Mouse (Mus musculus): ENCODE data around the gene Hoxc5.
A peak's percentile ranks its signal among the peaks of the same experiment; 100 is the strongest.

Gene Hoxc5

DNA sequence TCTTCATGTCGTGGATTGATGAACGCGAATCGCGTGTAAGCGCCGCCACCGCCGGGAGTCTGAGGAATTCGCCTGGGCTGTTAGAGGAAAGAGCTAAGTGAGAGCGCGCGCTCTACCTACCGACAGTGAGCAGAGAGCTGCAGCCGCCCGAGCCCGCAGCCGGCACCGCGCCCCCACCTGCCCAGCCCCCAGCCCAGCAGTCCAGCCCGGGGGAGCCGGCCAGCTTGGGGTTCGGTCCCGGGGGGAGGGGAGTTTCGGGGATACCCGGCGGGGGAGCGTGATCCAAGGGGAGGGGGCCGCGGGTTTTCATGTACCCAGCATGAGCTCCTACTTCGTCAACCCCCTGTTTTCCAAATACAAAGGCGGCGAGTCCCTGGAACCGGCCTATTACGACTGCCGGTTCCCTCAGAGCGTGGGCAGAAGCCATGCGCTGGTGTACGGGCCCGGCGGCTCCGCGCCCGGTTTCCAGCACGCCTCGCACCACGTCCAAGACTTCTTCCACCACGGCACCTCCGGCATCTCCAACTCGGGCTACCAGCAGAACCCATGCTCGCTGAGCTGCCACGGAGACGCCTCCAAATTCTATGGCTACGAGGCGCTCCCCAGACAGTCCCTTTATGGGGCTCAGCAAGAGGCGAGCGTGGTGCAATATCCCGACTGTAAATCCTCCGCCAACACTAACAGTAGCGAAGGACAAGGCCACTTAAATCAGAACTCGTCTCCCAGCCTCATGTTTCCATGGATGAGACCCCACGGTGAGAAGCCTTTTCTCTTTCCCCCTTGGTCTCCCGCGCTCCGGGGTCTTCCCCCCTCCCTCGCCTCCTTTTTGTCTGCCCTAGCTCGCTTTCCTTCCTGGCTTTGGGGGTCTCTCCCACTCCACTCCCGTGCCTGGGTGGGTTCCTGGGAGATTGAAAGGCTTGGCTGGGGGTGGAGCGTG lies 23.5 kb downstream of the Hoxc5 start, which contains the start of gene Hoxc8:
Gene Hoxc8 (plus strand): TSS at position 147 of the 937 bp plus-strand sequence.
- peak; percentile 80 for DNase-seq

DNA sequence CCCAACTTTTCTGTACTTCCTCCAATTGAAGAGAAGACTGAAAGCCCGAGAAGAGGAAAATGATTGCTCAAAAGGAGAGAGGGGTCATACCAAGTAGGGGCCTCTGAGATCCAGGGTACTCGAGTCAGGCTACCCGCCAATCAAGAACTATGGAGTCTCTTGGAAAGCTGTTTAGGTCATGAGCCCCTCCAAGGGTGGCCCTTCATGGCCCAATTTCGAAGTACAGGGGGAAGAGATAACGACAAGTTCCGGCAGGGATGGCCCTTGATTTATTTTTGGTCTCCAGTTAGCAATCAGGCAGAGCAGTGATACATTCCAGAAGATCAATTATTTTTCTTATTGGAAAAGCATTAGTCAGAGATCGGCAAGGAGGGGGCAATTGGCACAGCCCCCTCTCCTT lies 24.5 kb downstream of the Hoxc5 start:
- DNase-seq, result no peak

DNA sequence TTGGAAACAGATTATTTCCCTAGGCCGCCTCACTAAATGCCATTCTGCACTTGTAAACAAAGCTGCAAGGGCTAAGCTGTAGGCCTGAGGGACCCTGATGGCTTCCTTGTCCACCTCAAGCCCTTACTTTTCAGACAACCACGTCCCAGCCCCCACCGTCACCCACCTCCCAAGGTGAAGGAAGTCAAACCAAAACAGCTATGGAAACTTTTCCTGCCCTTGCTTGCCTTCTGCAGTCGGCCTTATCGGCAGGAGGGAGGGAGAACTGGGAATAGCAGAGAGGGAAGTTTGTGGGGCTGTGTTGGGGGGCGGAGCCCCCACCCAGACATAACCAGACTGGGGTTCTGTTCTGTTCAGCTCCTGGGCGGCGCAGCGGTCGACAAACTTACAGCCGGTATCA lies 25.0 kb downstream of the Hoxc5 start:
- no peak for DNase-seq

DNA sequence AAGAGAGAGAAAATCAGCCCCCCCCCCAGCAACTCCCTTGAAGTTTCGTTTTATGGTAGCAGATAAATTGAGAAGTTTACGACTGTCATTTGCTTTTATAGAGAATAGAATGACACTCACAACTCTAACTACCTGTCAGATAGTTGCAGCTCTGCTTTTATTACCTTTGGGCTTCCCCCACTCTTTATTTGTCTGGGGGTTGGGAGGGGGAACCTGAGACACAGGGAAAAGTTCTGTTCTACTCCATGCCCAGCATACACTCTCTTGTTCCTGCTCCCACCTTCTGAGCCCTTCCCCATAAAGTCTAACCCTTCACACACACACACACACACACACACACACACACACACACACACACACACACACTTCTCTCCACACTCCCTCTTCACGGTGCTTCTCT lies 25.6 kb downstream of the Hoxc5 start:
- DNase-seq, result no peak

DNA sequence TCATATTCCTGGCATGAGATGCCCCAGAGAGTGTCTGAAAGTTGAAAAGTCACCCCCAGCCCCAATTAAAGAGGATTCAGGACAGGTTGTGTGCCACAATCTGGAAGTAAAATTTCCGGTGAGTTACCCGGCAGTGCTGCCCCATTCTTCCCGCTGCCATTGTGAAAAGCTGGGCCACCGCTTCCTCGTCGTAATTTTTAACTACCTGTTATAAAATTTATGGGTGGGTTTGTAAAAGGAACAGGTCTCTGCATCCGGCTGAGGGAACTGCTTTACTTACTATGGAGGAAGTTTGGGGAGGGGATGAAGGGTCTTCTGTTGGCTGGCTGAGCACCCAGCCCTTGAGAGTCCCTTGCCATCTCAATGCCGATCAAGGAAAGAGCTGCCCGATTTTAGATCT lies 29.3 kb downstream of the Hoxc5 start:
- DNase-seq, result no peak

DNA sequence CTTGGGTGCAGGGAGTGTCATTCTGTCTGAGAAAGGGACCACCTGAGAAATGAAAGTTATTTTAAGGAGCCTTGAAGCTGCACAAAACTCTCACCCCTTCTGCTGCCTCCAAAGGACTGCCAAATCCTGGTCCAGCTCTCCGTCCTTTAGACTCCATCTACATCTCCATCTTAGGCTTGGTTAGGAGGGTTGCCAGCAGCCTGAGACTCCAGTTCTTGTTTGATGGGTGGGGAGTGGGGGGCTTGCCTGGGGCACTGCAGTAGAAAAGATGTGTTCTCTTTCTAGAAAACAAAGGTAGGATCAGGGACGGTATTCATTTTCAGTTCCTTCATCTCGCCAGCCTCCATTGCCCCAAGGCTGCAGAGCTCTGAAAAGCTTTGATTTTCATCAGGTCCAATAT lies 30.2 kb downstream of the Hoxc5 start:
- DNase-seq, result no peak

DNA sequence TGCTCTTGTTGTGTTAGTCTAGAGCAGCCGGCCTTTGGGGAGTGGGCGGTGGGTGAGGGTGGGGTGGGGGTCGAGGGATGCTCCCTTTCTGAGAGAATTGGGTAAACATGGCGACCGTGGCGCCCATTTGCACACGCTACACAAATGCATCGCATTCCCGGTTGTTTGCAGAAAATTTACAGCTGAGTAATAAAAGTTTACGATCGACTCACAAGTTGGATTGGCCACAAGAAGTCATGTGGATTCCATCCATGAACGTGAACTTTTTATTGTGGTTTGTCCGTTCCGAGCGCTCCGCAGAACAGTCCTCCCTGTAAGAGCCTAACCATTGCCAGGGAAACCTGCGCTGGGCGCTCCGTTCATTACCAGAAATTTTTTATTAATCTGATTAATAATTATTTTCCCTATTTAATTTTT lies 30.7 kb downstream of the Hoxc5 start, which contains the start of gene Hoxc6:
Gene Hoxc6 (plus strand): TSS at position 319 of the 417 bp plus-strand sequence.
- peak; percentile 80 for DNase-seq

DNA sequence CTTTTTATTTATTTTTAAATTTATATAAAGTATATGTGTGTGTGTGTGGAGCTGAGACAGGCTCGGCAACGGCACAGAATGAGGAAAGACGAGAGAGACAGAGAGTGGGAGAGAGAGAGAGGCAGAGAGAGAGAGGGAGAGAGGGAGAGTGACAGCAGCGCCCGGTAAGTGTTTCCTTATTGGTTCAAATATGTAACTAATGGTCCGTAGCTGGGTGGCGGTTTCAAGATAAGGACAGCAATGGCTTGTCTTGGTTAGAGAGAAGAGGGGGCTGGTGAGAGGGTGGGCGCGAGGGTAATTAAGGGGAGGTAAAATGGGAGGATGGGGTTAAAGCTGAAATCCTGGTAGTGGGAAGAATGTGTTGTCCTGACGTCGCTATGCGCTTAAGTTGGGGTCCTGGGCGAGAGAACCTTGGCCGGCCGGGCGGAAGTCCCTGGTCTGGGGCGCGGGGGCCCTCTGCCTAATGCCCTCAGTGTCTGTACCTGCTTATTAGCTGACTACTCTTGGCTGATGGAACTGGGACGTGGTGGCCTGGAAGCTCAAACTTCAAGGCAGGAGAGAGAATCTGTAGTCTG lies 31.5 kb downstream of the Hoxc5 start:
- DNase-seq, result no peak

DNA sequence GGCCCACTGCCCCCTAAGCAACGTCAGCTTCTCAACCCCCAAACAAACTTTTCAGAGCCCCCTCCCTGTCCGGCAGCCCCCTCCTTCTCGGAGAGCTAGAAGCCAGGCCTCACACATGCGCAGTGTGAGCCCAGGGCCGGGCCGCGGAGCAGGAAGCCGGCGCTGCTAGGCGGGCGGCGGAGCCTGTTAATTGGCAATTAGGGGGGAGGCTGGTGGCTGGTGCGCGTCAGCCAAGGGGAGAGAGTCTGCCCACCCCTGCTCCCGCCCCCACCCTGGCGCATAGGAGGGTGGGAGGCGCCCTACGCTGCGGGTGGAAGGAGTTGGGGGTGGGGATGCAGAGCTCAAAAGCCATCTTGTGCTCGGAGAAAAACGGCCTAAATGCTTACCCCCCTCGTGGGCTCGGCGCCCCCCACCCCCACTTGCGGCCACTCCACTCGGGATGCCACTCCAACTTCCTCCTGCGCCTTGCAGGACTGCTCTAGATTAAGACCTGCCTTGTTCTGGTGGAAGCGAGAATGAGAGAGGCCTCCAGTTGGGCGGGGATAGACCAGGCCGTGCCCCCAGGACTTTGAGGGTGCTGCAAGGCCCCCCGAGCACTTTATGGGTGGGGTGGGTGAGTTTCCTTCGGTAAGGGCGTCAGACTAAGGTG lies 32.1 kb downstream of the Hoxc5 start:
- DNase-seq, result peak; percentile 89

DNA sequence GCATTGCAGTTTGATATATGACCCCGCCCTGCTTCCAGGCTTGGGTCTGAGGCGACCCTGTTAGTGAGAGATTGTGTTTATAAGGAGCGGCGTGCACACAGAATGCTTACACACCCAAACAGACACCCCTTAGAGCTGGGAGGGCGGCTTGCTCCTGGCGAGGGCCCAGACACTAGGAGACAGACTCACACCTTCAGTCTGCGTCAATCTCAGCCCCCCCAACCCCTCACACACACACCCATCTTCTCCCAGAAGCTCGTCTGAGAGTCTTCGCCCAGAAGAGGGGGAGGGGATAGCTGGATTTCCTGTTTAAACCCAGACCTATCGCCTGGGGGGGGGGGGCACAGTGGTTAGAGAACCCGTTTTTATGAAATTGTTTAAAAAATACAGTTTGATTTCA lies 32.7 kb downstream of the Hoxc5 start:
- DNase-seq, result no peak

DNA sequence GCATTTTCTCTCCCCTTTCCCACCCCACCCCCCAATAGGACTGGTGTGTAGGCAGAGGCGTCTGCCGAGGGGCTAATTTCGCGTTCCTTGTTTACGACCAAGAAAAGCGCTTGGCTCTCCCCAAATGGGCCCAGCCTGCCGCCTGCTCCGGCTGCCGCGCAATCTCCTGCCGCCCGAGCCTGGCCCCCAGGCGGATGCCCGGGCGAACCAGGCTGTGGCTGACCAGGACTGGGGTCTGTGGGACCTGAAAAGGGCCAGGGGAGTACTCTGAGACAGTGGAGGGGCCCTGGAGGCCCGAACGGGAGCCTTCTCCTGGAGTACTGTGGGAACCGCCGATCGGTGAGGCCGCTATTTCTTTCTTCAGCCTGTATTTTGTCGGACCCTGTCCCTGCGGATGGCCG lies 33.3 kb downstream of the Hoxc5 start:
- DNase-seq, result no peak

DNA sequence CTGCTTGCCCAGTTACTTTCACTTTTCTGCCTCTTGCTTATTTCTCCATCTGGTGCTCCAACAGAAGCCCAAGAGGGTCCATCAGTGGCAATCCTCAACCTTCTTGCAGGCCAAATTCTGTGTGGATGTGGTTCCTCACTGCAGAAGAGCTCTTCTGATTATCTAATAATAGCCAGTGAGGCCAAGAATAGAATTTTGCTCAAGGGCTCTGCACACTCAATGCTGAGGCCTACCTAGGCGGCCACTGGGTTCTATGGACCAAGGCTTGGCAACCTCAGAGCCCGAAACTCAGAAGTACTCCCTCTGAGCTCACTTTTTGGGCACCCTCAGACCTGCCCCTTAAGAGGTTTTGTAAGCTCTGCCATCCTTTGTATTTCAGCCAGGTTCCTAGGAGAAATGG lies 34.1 kb downstream of the Hoxc5 start:
- no peak for DNase-seq

DNA sequence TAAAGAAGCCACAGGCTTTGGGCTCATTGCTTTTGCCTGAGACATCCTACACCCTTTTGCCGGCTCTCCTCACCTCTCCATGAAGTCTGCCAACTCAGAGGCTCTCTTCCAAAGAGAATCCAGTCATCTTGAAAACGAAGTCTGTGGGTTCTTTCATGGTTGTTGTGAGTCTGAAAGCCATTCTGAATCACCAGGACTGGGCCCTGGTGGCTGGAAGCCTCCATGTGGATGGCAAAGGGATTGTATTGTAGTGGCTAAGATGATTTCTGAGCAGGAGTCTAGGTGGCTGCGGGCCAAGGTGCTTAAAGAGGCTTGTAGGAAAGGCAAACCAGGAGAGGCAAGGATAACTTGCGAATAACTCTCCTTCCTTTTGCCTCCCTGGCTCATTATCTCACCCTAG lies 34.9 kb downstream of the Hoxc5 start:
- no peak for DNase-seq

DNA sequence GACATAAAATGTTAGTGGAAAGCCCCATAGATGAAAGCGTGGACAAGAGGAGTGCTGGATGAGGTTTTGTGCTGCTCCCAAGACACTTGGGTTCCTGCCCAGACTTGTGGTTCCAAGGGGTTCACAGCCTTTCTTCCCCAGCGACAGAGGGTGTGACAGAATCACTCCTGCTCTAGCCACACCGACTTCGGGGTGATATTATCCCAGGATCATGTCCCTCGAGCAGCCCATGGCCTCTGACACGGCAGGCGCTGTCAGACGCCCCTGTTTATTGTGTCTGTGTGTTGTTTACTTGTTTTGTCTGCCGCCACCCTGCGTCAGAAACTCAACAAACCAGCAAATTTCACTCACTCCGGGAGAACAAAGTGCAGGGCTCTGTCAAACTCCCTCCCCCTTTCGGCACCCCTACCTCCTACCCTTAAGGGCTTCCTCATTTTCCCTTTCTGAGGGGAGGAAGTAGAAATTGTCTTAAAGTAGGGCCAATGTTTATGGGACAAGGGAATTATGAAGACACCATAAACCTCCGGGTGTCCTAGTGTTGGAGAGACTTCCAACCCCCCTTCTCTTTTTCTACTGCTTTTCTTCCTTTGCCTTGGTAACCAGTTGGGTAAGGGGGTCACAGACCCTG lies 35.7 kb downstream of the Hoxc5 start:
- DNase-seq, result no peak

DNA sequence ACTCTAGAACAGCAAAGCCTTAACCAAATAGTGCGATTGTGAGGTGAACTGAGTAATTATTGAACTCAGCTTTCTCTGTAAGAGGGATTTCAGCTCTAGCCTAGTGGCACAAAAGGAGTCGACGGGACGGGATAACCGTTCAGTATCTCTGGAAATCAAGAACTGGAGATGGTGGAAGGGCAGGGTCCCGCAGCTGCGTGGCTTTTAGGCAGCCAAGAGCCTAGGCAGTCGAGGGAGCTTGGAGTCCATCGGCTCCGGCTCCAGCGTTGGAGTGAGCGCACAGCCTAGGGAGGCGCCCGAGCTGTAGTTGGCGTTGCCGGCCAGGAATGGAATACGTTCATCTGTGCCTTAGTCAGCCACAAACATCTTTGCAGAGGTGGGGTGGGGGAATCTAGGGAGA lies 38.1 kb downstream of the Hoxc5 start:
- DNase-seq, result peak; percentile 78

DNA sequence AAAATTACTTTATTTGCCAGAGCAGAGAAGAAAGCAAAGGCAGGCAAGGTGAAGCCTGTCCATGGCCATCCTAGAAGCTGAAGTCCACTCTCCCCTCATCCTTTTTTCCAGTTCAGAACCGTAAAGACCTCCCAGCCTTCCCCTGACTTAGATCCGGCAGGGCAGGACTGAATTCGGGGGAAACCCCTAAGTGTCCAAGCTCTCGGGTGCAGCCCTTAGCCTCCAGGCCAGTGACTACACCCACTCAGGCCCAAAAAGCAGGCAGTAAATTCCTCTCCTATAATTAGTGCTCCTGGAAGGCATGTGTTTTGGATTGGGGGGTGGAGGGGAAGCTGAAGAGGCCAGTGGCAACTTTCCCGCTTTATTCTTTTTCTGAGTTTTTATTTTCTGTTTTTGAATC lies 38.6 kb downstream of the Hoxc5 start:
- DNase-seq, result no peak

DNA sequence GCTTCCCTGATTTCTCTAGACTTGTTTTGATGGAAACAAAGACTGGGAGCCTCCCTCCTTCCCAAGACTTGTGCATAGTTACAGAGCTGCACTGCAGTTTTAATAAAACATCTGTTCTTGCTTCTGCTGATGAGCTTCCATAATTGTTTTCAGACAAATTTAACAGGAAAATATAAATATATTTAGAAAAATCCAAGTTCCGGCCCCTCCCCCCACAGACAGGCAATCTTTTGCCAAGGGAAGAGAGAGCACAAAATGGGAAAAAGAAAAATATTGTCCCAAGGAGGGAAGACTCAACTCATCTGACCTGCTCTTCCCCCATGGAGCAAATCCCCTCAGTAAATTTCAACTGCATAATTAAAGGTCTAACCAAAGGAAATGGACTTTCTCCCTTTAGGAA lies 39.1 kb downstream of the Hoxc5 start:
- no peak for DNase-seq

DNA sequence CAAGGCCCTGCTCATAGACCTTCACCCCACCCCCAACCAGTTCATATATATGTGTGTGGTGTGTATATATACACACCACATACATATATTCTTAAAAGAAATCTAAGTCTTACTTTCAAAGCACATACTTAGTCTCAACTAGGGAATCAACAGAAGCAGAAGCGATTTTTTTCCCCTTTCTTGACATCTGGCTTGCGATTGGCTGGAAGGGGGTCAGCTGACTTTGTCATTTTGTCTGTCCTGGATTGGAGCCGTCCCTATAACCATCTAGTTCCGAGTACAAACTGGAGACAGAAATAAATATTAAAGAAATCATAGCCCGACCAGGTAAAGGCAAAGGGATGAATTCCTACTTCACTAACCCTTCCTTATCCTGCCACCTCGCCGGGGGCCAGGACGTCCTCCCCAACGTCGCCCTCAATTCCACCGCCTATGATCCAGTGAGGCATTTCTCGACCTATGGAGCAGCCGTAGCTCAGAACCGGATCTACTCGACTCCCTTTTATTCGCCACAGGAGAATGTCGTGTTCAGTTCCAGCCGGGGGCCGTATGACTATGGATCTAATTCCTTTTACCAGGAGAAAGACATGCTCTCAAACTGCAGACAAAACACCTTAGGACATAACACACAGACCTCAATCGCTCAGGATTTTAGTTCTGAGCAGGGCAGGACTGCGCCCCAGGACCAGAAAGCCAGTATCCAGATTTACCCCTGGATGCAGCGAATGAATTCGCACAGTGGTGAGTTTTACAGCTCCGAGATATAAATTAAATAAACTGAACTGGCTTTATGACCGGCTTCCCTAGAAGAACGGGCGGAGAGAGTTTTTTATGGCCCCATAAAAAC lies 42.2 kb downstream of the Hoxc5 start:
- DNase-seq, result no peak

DNA sequence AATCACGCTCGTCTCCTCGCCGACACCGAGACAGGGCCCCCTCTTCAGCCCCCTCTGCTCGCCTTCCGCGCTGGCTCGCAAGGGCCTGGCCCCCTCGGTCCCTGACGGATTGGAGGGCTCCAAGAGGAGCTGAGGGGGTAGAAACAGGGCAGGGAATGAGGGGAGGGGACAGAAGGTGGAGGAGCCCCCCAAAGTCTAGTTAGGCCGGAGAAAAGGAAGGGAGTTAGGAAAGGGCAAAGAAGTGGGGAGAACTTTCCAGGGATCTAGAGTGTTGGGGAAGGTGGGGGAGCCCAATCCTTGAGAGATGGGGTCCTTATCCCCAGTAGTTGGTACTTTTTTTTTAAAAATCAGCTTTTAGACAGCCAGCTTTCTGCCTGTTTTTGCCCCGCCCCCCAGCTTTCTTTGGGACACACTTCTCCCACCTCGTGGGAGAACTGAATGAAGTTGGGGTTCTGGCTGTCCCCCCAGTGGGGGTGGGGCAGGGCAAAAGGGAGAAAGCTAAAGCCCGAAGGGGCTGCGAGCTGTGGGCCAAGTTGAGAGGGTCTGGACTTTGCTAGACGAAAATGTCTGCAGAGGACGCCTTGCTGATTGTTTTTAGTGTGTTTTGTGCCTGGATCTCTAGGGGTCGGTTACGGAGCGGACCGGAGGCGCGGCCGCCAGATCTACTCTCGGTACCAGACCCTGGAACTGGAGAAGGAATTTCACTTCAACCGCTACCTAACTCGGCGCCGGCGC lies 43.0 kb downstream of the Hoxc5 start:
- no peak for DNase-seq

DNA sequence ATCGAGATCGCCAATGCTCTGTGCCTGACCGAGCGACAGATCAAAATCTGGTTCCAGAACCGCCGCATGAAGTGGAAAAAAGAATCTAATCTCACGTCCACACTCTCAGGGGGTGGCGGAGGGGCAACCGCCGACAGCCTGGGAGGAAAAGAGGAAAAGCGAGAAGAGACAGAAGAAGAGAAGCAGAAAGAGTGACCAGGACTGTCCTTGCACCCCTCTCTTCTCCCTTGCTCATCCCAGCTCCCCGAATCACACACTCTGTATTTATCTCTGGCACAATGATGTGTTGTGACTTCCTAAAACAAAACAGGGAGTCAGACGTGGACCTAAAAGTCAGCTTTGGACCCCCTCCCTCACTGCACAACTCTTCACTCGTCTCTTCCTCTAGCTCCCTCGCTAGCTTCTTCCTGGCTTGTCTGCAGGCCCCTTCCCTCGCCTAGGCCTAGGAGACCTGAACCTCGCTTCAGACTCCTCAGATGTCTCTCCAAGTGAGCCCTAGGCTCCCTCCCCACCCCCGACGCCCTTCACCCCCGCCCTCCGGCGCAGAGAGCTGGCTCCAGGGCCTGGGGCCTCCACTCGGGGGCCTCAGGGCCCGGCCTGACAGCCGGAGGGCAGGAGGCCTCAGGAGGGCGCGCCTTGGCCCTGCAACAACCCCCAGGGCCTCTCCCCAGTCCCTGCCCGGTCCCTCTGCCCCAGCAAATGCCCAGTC lies 43.8 kb downstream of the Hoxc5 start:
- peak; percentile 46 for DNase-seq

DNA sequence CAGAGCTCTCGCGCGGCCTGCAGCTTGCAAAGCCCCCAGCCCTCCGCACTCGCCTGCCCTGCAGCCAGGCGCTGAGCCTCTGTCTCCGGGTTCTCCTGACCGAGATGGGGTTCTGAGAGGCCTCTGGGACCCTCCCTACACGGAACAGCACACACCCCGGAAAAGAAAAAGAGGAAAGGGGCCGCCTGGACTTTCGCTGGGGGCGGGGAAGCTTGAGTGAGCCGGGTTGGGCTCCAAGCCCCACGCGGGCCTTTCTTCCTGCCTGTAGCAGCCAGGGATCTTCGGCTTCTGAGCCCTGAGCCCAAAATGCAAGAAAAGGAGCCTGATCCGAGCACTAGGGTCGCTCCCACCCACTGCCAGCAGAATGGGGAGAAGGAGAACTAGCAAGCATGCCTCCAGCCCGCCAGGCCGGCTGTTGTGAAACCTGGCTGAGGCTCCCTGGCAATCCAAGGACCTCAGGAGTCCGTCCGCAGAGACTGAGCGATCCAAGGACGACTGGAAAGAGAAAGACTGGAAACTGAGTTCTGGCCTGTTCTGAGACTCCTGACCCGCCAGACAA lies 44.8 kb downstream of the Hoxc5 start:
- DNase-seq, result peak; percentile 68
